Mouse (Mus musculus) cerebellum, adult (tissue): ENCODE data around the gene Rab42.

Source experiments
- ATAC-seq: cut with Nextera tagmentation; 2 replicates; pipeline ENCODE4 v1.9.2; 2017; ENCODE audit warnings: mild to moderate bottlenecking, moderate library complexity, mixed read lengths; ENCODE audit not compliant: insufficient number of reproducible peaks, low FRiP score, low TSS enrichment

The Rab42 gene

GRCm38 (mm10) chr4:132302939-132303479 is at the start of gene Rab42:
Gene Rab42, minus strand, starts transcription at chr4:132303385.
- no peak for ATAC-seq

DNA sequence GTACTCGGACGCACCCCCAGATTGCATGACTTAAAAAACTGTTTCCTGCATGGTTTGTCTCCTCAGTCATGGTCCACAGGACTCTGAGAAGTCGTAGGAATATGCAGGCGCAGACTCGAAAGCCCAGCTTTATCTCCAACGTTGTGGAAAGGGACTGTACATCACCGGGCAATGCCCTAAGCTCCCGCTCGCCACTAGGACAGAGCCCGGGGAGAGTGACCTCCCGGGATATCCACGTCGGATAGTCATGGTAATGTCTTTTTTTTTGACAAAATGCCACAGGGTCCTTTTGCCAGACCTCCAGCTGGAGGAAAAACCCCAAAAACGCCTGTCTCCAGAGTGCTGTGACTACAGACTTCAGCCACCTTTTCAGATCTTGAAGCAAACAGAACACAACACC is 49.6 kb upstream of the Rab42 start:
- ATAC-seq = no peak

DNA sequence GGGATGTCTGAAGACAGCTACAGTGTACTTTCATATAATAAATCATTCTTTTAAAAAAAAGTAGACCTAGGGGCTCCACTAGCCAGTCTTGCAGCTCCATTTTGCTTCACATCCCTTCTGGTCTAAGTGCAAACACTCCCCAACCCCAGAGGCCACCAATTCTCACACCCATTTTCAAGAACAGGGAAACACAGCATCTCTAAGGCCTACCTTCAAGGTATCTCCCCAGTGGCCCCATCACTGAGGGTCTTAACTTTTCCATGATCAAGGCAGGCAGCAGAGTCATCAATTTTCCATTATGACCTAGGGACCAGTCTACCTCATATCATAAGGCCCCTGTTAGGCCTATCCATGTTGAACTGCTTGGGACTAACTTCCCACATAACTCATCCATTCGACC is 48.2 kb upstream of the Rab42 start:
- ATAC-seq = no peak

DNA sequence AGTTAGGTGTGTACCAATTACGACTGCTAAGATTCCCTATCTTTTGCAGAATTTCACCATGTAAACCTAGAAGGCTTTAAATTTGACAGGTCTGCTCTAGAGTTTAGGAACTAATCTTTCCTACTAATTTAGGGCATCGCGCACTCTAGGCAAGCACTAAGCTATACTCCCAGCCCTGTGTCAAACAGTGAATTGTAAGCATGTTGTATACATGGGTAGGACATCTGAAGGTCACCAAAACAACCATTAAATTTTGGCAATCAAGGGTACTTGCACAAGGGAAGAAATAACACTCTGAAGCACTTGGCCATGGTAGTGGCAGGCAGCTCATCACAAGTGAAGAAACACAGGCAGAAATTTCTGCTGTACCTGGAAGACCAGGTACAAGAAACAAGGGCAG is 47.7 kb upstream of the Rab42 start:
- ATAC-seq = no peak

- no peak for ATAC-seq
Observed at GRCm38 (mm10) chr4:132350123-132350740, 47.0 kb upstream of the Rab42 start.

GRCm38 (mm10) chr4:132349495-132350122 is 46.4 kb upstream of the Rab42 start:
- ATAC-seq = no peak

DNA sequence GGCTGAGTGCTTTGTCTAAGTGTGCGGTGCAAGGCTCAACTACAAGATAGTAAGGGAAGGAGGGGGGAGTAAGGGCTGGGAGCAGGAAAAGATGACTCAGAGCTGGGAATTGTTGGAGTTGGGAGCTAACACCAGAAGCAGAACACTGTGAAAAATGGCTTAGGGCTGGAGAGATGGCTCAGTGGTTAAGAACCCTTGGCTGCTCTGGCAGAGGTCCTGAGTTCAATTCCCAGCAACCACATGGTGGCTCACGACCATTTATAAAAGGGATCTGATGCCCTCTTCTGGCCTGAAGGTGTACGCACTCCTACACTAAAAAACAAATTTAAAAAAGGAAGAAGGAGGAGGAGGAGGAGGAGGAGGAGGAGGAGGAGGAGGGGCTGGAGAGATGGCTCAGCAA is 43.5 kb upstream of the Rab42 start:
- no peak for ATAC-seq

GRCm38 (mm10) chr4:132346261-132346660 is 43.1 kb upstream of the Rab42 start:
- no peak for ATAC-seq

- no peak for ATAC-seq
Observed at GRCm38 (mm10) chr4:132345843-132346212, 42.6 kb upstream of the Rab42 start.

DNA sequence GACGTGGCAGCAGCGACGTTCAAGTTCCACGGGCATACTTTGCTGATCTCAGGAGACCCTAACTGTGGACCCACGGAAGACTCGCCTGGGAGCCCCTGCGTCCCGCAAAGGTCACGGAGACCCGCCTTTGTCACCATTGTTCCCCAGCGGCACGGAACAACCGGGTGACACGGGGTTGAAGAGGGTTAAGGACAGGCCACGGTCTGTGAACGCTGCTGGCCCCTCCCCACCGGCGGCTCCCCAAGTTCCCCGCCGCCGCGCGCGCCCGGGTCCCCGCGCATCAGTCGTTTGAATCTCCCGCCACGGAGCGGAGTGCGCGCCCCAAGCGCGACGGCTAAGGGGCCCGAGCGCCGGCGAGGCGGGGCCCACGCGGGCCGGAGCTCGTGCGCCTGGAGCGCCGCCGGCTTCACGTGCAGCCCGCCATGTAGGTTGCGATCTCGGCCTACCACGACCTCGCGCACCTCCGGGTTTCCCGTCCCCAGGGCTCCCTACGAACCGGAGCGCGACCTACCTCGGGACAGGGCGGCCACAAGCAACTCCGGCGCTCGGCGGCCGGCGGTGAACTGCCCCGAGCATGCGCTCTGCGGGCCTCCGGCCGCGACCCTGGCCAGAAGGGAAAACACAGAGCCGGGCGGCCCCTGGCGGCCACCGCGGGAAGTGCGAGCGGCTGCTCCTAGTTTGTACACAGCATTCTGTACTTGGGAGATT is 42.1 kb upstream of the Rab42 start:
- ATAC-seq = peak; percentile 88

DNA sequence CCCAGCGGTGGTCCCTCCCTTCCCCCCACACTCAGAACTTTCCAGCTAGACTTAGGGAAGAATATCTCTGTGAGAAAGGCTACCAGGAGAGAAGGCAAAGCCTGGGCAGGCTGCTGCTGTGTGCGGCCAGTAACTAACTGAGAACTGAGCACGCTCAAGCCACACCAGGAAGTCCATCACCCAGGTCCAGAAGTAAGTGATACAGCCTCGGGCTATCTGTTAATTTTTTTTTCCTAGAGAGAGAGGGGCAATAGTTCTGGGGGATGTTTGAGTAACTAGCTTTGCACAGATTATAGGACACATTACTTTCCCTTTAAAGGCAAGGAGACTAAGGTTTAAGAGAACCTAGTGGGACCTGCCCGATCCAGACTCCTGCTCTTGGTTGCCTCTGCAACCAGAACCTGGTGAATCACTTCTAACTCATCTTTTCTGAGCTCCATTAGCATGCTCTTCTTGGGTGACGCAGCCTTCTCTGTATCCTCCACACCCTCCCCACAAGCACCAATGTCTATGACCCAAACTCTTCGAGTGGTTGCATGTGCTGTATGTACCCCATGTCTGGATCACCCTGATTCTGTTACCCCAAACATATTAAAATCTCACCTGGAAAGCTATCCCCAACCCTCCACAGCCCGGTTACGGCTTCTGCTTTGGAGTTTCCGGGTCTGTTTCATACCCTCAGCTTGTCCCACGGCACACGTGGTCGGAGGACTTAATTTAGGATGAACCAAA is 41.4 kb upstream of the Rab42 start:
- no peak for ATAC-seq

DNA sequence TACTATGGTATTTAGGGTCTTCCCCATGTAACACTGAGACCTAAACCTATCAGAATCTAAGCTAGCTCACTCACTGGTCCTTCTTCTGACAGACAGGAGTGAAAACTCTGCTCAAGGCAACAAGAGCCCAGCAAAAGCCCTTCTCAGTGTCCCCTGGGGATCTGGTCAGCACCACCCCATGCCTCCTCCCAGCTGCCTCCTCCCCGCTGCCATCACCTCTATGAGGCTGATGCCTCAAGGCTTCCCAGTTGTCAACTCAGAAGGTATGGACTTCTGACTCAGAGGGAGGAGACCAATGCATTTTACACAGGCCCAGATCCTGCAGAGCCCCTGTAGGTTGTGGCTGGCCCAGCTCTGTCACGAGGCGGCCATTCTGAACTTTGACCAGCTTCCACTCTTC is 38.3 kb upstream of the Rab42 start:
- no peak for ATAC-seq

DNA sequence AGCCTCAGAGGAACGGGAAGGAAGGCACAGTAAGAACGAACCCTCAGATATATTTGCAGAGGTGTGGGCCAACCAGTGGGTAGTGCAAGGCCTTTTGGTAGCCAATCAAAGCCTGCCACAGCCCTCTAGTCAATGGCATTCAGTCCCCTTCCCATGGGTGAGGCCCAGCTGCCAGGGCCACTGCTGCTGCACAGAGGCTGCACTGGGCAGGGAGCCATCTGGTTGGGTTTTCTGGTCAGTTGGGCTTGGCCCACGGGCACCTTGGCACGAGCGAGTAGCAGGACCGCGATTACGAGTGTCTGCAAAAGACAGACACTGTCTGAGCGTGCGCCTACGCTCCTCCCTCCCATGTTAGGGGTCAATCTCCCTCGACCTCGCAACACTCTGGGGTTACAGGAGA is 35.8 kb upstream of the Rab42 start:
- no peak for ATAC-seq

DNA sequence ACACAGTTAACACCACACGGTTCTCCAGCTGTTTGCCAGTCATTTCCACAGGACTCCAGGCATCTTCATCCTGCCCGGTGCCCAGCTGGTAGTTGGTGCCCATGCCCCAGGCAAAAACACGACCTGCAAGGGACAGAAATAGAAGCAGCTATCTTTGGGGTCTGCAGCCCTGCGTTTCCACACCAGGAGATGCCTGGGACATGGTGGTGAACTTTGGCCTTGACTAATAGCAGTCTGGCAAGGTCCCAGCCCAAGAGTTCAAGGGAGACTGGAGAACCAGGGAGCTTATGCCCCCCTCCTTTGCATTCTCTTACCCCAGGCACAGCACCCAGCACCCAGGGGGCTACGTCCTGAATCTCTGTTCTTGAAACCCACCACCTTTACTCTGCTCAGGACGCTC is 29.7 kb upstream of the Rab42 start:
- ATAC-seq = no peak

DNA sequence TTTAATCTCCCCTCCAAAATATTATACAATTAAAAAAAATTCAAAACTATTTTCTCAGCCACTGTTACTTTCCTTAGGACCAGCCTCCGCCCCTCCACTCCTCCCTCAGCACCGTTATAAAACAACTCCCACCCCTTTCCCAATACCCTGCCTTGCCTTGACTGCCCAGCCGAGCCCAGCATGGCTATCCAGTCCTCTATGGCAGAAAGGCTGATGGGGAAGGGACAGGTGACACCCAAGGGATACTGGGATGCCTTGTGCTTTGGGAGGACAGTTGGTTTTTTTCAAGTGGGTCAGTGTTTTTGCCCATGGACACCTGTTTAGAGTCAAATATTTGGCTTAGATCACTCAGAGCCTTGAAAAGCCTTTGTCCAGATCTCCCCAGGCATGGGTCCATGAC is 28.8 kb upstream of the Rab42 start:
- no peak for ATAC-seq

DNA sequence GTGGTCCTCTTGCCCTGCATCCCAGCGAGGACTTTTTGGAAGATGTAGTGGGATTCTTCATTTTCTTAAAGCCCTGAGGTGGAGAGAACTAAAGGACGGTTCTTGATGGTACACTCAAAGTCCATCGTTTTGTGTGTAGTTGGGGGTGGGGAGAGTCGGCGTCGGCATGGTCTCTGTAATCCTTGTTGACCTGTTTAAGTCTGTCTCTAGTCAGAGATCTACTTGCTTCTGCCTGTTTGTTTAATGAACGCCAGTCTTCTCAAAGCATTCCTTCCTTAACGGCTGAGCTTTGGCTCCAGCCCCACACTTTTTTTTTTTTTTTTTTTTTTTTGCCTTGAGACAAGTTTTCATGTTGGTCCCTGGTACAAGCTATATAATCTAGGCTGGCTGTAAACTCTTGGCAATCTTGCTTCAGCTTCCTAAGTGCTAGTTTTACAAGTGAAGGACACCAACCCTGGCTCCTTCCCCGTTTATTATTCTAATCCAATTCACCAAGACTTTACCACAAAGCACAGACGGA is 26.7 kb upstream of the Rab42 start:
- ATAC-seq = no peak

GRCm38 (mm10) chr4:132329115-132329834 is 26.1 kb upstream of the Rab42 start, which contains the start of gene Trnau1ap:
Gene Trnau1ap, minus strand, starts transcription at chr4:132329538.
- ATAC-seq = peak; percentile 90

DNA sequence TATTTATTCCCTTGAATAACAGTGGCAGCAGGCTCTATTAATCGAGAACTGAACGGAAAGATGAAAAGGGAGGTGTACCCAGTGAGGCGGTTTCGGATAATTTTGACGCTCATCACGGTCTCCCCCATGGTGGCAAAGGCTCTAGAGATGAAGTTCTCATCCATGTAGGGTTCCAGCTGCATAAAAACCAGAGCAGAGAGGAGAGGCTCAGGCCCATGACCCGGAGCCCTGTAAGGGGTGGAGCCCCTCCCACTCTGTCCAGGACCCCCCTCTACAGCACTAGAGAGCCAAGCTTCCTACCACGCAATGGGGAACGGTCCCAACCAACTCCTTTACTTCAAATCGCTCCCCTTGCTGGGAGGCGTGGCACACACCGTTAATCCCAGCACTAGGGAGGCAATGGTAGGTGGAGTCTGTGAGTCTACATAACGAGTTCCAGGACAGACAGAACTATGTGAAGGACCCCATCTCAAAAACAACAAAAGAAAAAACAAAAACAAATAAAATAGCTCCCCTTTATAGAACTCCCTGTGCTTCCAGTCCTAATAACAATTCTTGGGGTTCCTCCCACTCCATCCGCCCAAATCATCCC is 25.3 kb upstream of the Rab42 start:
- no peak for ATAC-seq

- ATAC-seq = no peak
Observed at GRCm38 (mm10) chr4:132326481-132326880, 23.3 kb upstream of the Rab42 start.

- ATAC-seq = no peak
Observed at GRCm38 (mm10) chr4:132315711-132316110, 12.5 kb upstream of the Rab42 start.
